ENCODE assay signal across 8 mouse cellular contexts in genomic region chr3:96277428-96277799, GRCm38 (mm10). TPM values are rescaled to one million over a fixed set of nuclear protein-coding genes. Genes with fewer than 3 reads are reported as not detected.
DNase-seq lines count a peak whose midpoint lies in the region; ATAC-seq lines count a peak whose summit lies in the region.

No protein-coding gene starts in this region.

- peak overlapping the region; percentile 55 for H3K9ac ChIP-seq in kidney, embryonic 16.5 days (replicated peaks; ENCODE audit: low read length)
- peak overlapping the region; percentile 66 for H3K9ac ChIP-seq in forebrain, embryonic 12.5 days

- peak overlapping the region; percentile 61 for H3K4me3 ChIP-seq in kidney, embryonic 16.5 days (ENCODE audit: low read length)
- H3K4me3 ChIP-seq in forebrain, embryonic 12.5 days (replicated peaks) = peak overlapping the region; percentile 47
- H3K4me3 ChIP-seq in megakaryocyte, embryonic 14.5 days (replicated peaks) = peak overlapping the region; percentile 93

- WGBS in kidney, embryonic 16.5 days = 23% methylated on average over 8 of the region's 8 CpGs
- WGBS in forebrain, embryonic 12.5 days = 15% methylated on average over 8 of the region's 8 CpGs

- DNase-seq in kidney, postnatal 25 days = no peak
- DNase-seq in R1 (ENCODE audit: low read depth, low spot score) = peak; percentile 78
- peak; percentile 15 for DNase-seq in kidney, postnatal 14 days
- DNase-seq in spleen, adult 18-20 months = peak; percentile 34 to 61
- no peak for DNase-seq in adrenal gland, adult 18-20 months (ENCODE audit: low spot score in 2 of 2)

- H3K36me3 ChIP-seq in kidney, embryonic 16.5 days (ENCODE audit: insufficient read depth, low read length) = no peaks in the 10 kb centered on the region
- H3K36me3 ChIP-seq in forebrain, embryonic 12.5 days (replicated peaks) = no peaks in the 10 kb centered on the region
- peaks cover 16% of the 10 kb centered on the region for H3K36me3 ChIP-seq in megakaryocyte, embryonic 14.5 days (replicated peaks; ENCODE audit: low read length)

- no peak; the same call in 1 of the 2 replicates for ATAC-seq in kidney, embryonic 16.5 days (ENCODE audit: low FRiP score, low TSS enrichment)
- no peak for ATAC-seq in forebrain, embryonic 12.5 days (ENCODE audit: low FRiP score)

- no peaks in the 10 kb centered on the region; the same call in 1 of the 2 replicates for H3K27me3 ChIP-seq in kidney, embryonic 16.5 days (ENCODE audit: insufficient read depth, low read length)
- H3K27me3 ChIP-seq in forebrain, embryonic 12.5 days = peaks cover 15% of the 10 kb centered on the region; the same call in 1 of the 2 replicates
- peaks cover 12% of the 10 kb centered on the region for H3K27me3 ChIP-seq in megakaryocyte, embryonic 14.5 days (replicated peaks)

- no peaks in the 10 kb centered on the region for H3K9me3 ChIP-seq in kidney, embryonic 16.5 days (ENCODE audit: low read length)
- no peaks in the 10 kb centered on the region for H3K9me3 ChIP-seq in forebrain, embryonic 12.5 days
- no peaks in the 10 kb centered on the region for H3K9me3 ChIP-seq in megakaryocyte, embryonic 14.5 days

- H3K4me1 ChIP-seq in kidney, embryonic 16.5 days (ENCODE audit: insufficient read depth, low read length) = peaks cover 9% of the 10 kb centered on the region; the same call in 1 of the 2 replicates
- H3K4me1 ChIP-seq in forebrain, embryonic 12.5 days = peaks cover 10% of the 10 kb centered on the region
- peaks cover 44% of the 10 kb centered on the region for H3K4me1 ChIP-seq in megakaryocyte, embryonic 14.5 days

- no peak overlapping the region; the same call in 1 of the 2 replicates for H3K27ac ChIP-seq in kidney, embryonic 16.5 days (ENCODE audit: low read length)
- H3K27ac ChIP-seq in forebrain, embryonic 12.5 days = no peak overlapping the region

- peak overlapping the region; percentile 90 for H3K4me2 ChIP-seq in kidney, embryonic 16.5 days (replicated peaks; ENCODE audit: low read depth, low read length)
- peak overlapping the region; percentile 62 for H3K4me2 ChIP-seq in forebrain, embryonic 12.5 days

RNA-seq across cellular contexts. Expression of gene Hist2h2bb, which starts 7.9 kb away (rescaled TPM):
- 14.8 TPM in 2 replicates for polyA plus RNA-seq in kidney, embryonic 16.5 days (2015; fragmentation: Nextera tagmentation; extraction: Ambion mirVana)
- polyA plus RNA-seq in forebrain, embryonic 12.5 days (2016; fragmentation: Nextera tagmentation; extraction: Ambion mirVana) = 22.9 and 28.6 TPM in 2 replicates
- polyA plus RNA-seq in megakaryocyte, embryonic 14.5 days (2012; ENCODE audit: insufficient read depth, low replicate concordance) = 1.0 TPM in 1 of 2 replicates, not detected in the other
- 10 to 100 TPM; 52.7 to 54.1 TPM for total RNA-seq in adrenal gland, adult 18-20 months (2021)

RNA-seq across cellular contexts. Expression of gene Hist2h3b, which starts 9.0 kb away (rescaled TPM):
- polyA plus RNA-seq in kidney, embryonic 16.5 days (2015; fragmentation: Nextera tagmentation; extraction: Ambion mirVana) = 35.4 and 45.1 TPM in 2 replicates
- polyA plus RNA-seq in forebrain, embryonic 12.5 days (2016; fragmentation: Nextera tagmentation; extraction: Ambion mirVana) = 94.8 and 111 TPM in 2 replicates
- 84.7 and 122 TPM in 2 replicates for polyA plus RNA-seq in megakaryocyte, embryonic 14.5 days (2012; ENCODE audit: insufficient read depth, low replicate concordance)
- 10 to 100 TPM; 37.9 to 43.2 TPM for total RNA-seq in adrenal gland, adult 18-20 months (2021)

RNA-seq across cellular contexts. Expression of gene Hist2h4, which starts 14.3 kb away (rescaled TPM):
- 8.0 and 10.8 TPM in 2 replicates for polyA plus RNA-seq in kidney, embryonic 16.5 days (2015; fragmentation: Nextera tagmentation; extraction: Ambion mirVana)
- polyA plus RNA-seq in forebrain, embryonic 12.5 days (2016; fragmentation: Nextera tagmentation; extraction: Ambion mirVana) = 16.1 and 19.5 TPM in 2 replicates
- 5.6 and 6.1 TPM in 2 replicates for polyA plus RNA-seq in megakaryocyte, embryonic 14.5 days (2012; ENCODE audit: insufficient read depth, low replicate concordance)
- 10 to 100 TPM; 21.2 to 22.1 TPM for total RNA-seq in adrenal gland, adult 18-20 months (2021)

RNA-seq across cellular contexts. Expression of gene Fcgr1, which starts 16.4 kb away (rescaled TPM):
- polyA plus RNA-seq in kidney, embryonic 16.5 days (2015; fragmentation: Nextera tagmentation; extraction: Ambion mirVana) = 1.9 and 2.7 TPM in 2 replicates
- polyA plus RNA-seq in forebrain, embryonic 12.5 days (2016; fragmentation: Nextera tagmentation; extraction: Ambion mirVana) = 0.54 and 0.56 TPM in 2 replicates
- 0.86 and 1.7 TPM in 2 replicates for polyA plus RNA-seq in megakaryocyte, embryonic 14.5 days (2012; ENCODE audit: insufficient read depth, low replicate concordance)
- 1 to 10 TPM; 2.0 to 3.3 TPM for total RNA-seq in adrenal gland, adult 18-20 months (2021)

RNA-seq across cellular contexts. Expression of gene Hist2h3c1, which starts 30.9 kb away (rescaled TPM):
- 0.24 and 1.1 TPM in 2 replicates for polyA plus RNA-seq in kidney, embryonic 16.5 days (2015; fragmentation: Nextera tagmentation; extraction: Ambion mirVana)
- not detected in 2 replicates for polyA plus RNA-seq in forebrain, embryonic 12.5 days (2016; fragmentation: Nextera tagmentation; extraction: Ambion mirVana)
- not detected in 2 replicates for polyA plus RNA-seq in megakaryocyte, embryonic 14.5 days (2012; ENCODE audit: insufficient read depth, low replicate concordance)
- not detected for total RNA-seq in adrenal gland, adult 18-20 months (2021)

Comparison
In these comparisons a context has a peak if more than half of its experiments do, and no peak if none do; other contexts are left out.
1. DNase-seq: peak in R1 (single experiment), kidney, postnatal 14 days (single experiment) and spleen, adult 18-20 months (2 of 2); none in kidney, postnatal 25 days (0 of 2) and adrenal gland, adult 18-20 months (0 of 2).
2. Peak in every context shown above with its lines, with median percentiles within 50 percentile points of each other: H3K4me3 ChIP-seq.